Mouse (Mus musculus) neural tube, embryonic 11.5 days (tissue): ENCODE measurements around the gene Ush2a. TPM values are rescaled to one million over a fixed set of nuclear protein-coding genes. Genes with fewer than 3 reads are reported as not detected.

Source experiments
- ATAC-seq: fragments of 200-750 bp; cut with Nextera tagmentation; 2 replicates; pipeline ENCODE4 v1.8.0; 2017; ENCODE audit warnings: moderate number of reproducible peaks, mild to moderate bottlenecking, moderate TSS enrichment, moderate library complexity; ENCODE audit not compliant: insufficient read depth, low FRiP score, low TSS enrichment
- DNase-seq: peaks from one replicate; pipeline ENCODE4 v3.0.0-alpha.2; 2015; ENCODE audit warnings: low spot score
- H3K27ac ChIP-seq: fragments of 300-500 bp; sonication (generic); 2 replicates; pipeline ENCODE4 v1.5.1; 2014; ENCODE audit warnings: low read depth, mild to moderate bottlenecking, low read length
- H3K27me3 ChIP-seq: fragments of 300-500 bp; sonication (generic); 2 replicates; pipeline ENCODE4 v1.6.1; 2014; ENCODE audit warnings: mild to moderate bottlenecking, low read length, mixed read lengths; ENCODE audit not compliant: control insufficient read depth, insufficient read depth
- H3K36me3 ChIP-seq: fragments of 300-500 bp; sonication (generic); 2 replicates; pipeline ENCODE4 v1.6.1; 2014; ENCODE audit warnings: mild to moderate bottlenecking, low read length, moderate library complexity, mixed read lengths; ENCODE audit not compliant: control insufficient read depth, insufficient read depth
- H3K4me1 ChIP-seq: fragments of 300-500 bp; sonication (generic); 2 replicates; pipeline ENCODE4 v1.6.1; 2014; ENCODE audit warnings: low read length, mixed read lengths; ENCODE audit not compliant: control insufficient read depth, insufficient read depth
- H3K4me2 ChIP-seq: fragments of 300-500 bp; sonication (generic); 2 replicates; pipeline ENCODE4 v1.6.1; 2014; ENCODE audit warnings: low read depth, mild to moderate bottlenecking, moderate library complexity
- H3K4me3 ChIP-seq: fragments of 300-500 bp; sonication (generic); 2 replicates; pipeline ENCODE4 v1.5.1; 2014; ENCODE audit warnings: low read depth, low read length
- H3K9ac ChIP-seq: fragments of 300-500 bp; sonication (generic); 2 replicates; pipeline ENCODE4 v1.6.1; 2014; ENCODE audit warnings: mild to moderate bottlenecking, low read length
- H3K9me3 ChIP-seq: fragments of 300-500 bp; sonication (generic); 2 replicates; pipeline ENCODE4 v1.6.1; 2016; ENCODE audit warnings: low read length; ENCODE audit not compliant: control insufficient read depth
- WGBS: fragments of 180-500 bp; shearing (Covaris S2); extraction: QIAGEN DNeasy Blood & Tissue Kit; methylation state at CpG from one replicate; pipeline ENCODE4 v1.1.7; 2014; 5-methylcytosine and 5-hydroxymethylcytosine counted together
- polyA plus RNA-seq: library from polyadenylated mRNA; unstranded; fragments of >200 nt; fragmentation: Nextera tagmentation; extraction: Ambion mirVana; gene quantifications from 2 replicates; pipeline ENCODE4 v1.2.1, GENCODE M21; 2014

The Ush2a gene
- polyA plus RNA-seq, 1 experiment from 2014 or later, result 0.07 TPM

DNA sequence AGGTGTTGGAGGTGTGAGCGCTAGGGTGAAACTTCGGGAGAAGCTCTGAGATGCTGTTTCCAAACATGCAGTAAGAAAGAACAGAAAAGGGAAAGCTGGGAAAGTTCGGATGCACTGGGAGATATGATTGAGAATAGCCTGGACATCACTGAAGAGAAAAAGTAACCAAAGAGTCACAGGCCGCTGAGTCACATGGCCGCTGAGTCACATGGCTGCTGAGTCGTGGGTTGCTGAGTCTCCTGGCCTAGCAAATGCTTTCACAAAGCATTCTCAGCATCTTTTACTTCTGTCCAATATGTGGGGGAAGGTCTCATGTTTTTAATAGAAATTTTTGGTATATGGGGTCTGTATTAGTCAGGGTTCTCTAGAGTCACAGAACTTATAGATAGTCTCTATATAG is 500.6 kb downstream of the Ush2a start:
- ATAC-seq, result no peak
- Histone ChIP-seq H3K4me2 (no peak overlapping the region), H3K4me1 (no peaks in the 10 kb centered on the region), H3K27ac (no peak overlapping the region), H3K36me3 (no peaks in the 10 kb centered on the region), H3K9me3 (no peaks in the 10 kb centered on the region), H3K27me3 (no peaks in the 10 kb centered on the region), H3K9ac (no peak overlapping the region), H3K4me3 (no peak overlapping the region)
- WGBS, result 87% methylated on average over 6 of the region's 6 CpGs
- DNase-seq, result no peak

- WGBS, result 79% methylated on average over 3 of the region's 3 CpGs
- no peaks in the 10 kb centered on the region for H3K9me3 ChIP-seq
- H3K4me3 ChIP-seq, result no peak overlapping the region
- ATAC-seq, result no peak
- H3K9ac ChIP-seq, result no peak overlapping the region
- H3K4me1 ChIP-seq, result no peaks in the 10 kb centered on the region
- H3K36me3 ChIP-seq, result no peaks in the 10 kb centered on the region
- H3K27me3 ChIP-seq, result no peaks in the 10 kb centered on the region
- H3K27ac ChIP-seq, result no peak overlapping the region
- H3K4me2 ChIP-seq, result no peak overlapping the region
- DNase-seq, result no peak
Measured at GRCm38 (mm10) chr1:188763761-188764160, 501.9 kb downstream of the Ush2a start.

- Histone ChIP-seq H3K4me1 (no peaks in the 10 kb centered on the region), H3K9ac (no peak overlapping the region), H3K9me3 (no peaks in the 10 kb centered on the region), H3K36me3 (no peaks in the 10 kb centered on the region), H3K27me3 (no peaks in the 10 kb centered on the region), H3K27ac (no peak overlapping the region), H3K4me2 (no peak overlapping the region), H3K4me3 (no peak overlapping the region)
- ATAC-seq, result no peak
- 83% methylated on average over 1 of the region's 1 CpGs for WGBS
- no peak for DNase-seq
Measured at GRCm38 (mm10) chr1:188770828-188771227, 509.0 kb downstream of the Ush2a start.

- no peak for ATAC-seq
- H3K27ac ChIP-seq, result no peak overlapping the region
- WGBS, result 91% methylated on average over 7 of the region's 7 CpGs
- H3K9ac ChIP-seq, result no peak overlapping the region
- no peak overlapping the region for H3K4me2 ChIP-seq
- no peaks in the 10 kb centered on the region for H3K4me1 ChIP-seq
- H3K27me3 ChIP-seq, result no peaks in the 10 kb centered on the region
- no peak for DNase-seq
- no peak overlapping the region for H3K4me3 ChIP-seq
- no peaks in the 10 kb centered on the region for H3K36me3 ChIP-seq
- no peaks in the 10 kb centered on the region for H3K9me3 ChIP-seq
Measured at GRCm38 (mm10) chr1:188772516-188773229, 510.9 kb downstream of the Ush2a start.

- Histone ChIP-seq H3K9me3 (no peaks in the 10 kb centered on the region), H3K9ac (no peak overlapping the region), H3K4me2 (no peak overlapping the region), H3K27ac (no peak overlapping the region), H3K27me3 (no peaks in the 10 kb centered on the region), H3K36me3 (no peaks in the 10 kb centered on the region), H3K4me3 (no peak overlapping the region), H3K4me1 (no peaks in the 10 kb centered on the region)
- ATAC-seq, result no peak
- no peak for DNase-seq
- WGBS, result 75% methylated on average over 7 of the region's 7 CpGs
Measured at GRCm38 (mm10) chr1:188773631-188774030, 511.8 kb downstream of the Ush2a start.

- Histone ChIP-seq H3K9me3 (no peaks in the 10 kb centered on the region), H3K4me1 (no peaks in the 10 kb centered on the region), H3K9ac (no peak overlapping the region), H3K4me3 (no peak overlapping the region), H3K27me3 (no peaks in the 10 kb centered on the region), H3K4me2 (no peak overlapping the region), H3K27ac (no peak overlapping the region), H3K36me3 (no peaks in the 10 kb centered on the region)
- DNase-seq (no peak), ATAC-seq (no peak)
- 82% methylated on average over 8 of the region's 8 CpGs for WGBS
Measured at GRCm38 (mm10) chr1:188777556-188778161, 515.8 kb downstream of the Ush2a start.

GRCm38 (mm10) chr1:188785056-188785455 is 523.2 kb downstream of the Ush2a start:
- H3K36me3 ChIP-seq, result no peaks in the 10 kb centered on the region
- no peaks in the 10 kb centered on the region for H3K27me3 ChIP-seq
- 82% methylated on average over 10 of the region's 10 CpGs for WGBS
- H3K4me1 ChIP-seq, result no peaks in the 10 kb centered on the region
- no peak overlapping the region for H3K9ac ChIP-seq
- H3K27ac ChIP-seq, result no peak overlapping the region
- no peaks in the 10 kb centered on the region for H3K9me3 ChIP-seq
- DNase-seq (no peak), ATAC-seq (no peak)
- no peak overlapping the region for H3K4me2 ChIP-seq
- H3K4me3 ChIP-seq, result no peak overlapping the region

GRCm38 (mm10) chr1:188805069-188805468 is 543.2 kb downstream of the Ush2a start:
- Histone ChIP-seq H3K27ac (no peak overlapping the region), H3K9ac (no peak overlapping the region), H3K9me3 (no peaks in the 10 kb centered on the region), H3K27me3 (no peaks in the 10 kb centered on the region), H3K4me1 (no peaks in the 10 kb centered on the region), H3K4me3 (no peak overlapping the region), H3K36me3 (no peaks in the 10 kb centered on the region), H3K4me2 (no peak overlapping the region)
- ATAC-seq, result no peak
- no peak for DNase-seq
- 28% methylated on average over 2 of the region's 2 CpGs for WGBS

- no peaks in the 10 kb centered on the region for H3K9me3 ChIP-seq
- no peak overlapping the region for H3K27ac ChIP-seq
- no peaks in the 10 kb centered on the region for H3K4me1 ChIP-seq
- no peaks in the 10 kb centered on the region for H3K36me3 ChIP-seq
- no peaks in the 10 kb centered on the region for H3K27me3 ChIP-seq
- no peak overlapping the region for H3K4me3 ChIP-seq
- H3K4me2 ChIP-seq, result no peak overlapping the region
- H3K9ac ChIP-seq, result no peak overlapping the region
- 9% methylated on average over 4 of the region's 4 CpGs for WGBS
- DNase-seq (peak; percentile 72), ATAC-seq (peak; percentile 91)
Measured at GRCm38 (mm10) chr1:188805852-188806251, 544.0 kb downstream of the Ush2a start.
